Mouse (Mus musculus) retina, adult 2 months (tissue): ENCODE measurements around the gene Frmd4a.

Source experiments
- DNase-seq: peaks from one replicate; pipeline ENCODE4 v3.0.0-alpha.2; 2012; ENCODE audit warnings: low read depth, low spot score

Frmd4a gene

DNA sequence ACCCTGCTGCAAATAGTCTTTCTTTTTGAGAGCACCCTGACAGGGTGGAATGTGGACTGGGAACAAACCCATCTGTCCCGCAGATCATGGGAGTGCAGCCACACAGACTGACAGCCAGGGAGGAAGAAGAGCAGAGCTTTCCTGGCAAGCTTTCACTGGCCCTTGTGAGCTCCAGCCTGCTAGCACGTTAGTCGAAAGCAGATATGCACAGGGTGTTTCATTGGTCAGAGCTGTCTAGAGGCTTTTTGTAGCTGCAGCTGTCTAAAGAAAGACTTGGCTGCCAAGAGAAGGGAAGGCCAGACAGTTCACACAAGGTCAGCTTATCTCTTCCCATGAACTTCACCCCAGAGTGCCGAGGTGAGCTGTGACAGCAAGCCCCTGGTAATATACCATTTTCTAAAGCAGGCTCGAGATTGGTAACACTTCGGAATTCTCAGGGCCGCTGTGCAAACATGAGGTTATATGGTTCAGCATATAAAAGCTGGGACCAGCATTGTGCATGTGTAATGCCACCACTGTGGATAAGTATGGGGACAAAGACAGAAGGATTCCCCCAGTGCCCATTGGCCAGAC, 500.1 kb downstream of the Frmd4a start:
- no peak for DNase-seq

DNA sequence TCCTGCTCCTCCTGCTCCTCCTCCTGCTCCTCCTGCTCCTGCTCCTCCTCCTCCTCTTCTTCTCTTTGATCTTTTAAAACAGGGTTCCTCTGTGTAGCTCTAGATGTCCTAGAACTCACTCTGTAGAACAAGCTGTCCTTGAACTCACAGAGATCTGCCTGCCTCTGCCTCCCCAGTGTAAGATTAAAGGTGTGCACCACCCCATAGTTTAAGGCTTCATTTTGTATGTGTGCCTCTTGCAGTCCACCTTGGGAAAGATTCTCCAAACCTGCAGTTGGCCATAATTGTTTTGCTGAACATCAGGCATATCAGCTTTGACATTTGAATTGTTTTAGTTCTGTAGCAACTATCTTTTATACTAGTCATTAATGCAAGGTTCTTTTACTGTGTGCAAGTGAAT, 501.0 kb downstream of the Frmd4a start:
- DNase-seq = no peak

DNA sequence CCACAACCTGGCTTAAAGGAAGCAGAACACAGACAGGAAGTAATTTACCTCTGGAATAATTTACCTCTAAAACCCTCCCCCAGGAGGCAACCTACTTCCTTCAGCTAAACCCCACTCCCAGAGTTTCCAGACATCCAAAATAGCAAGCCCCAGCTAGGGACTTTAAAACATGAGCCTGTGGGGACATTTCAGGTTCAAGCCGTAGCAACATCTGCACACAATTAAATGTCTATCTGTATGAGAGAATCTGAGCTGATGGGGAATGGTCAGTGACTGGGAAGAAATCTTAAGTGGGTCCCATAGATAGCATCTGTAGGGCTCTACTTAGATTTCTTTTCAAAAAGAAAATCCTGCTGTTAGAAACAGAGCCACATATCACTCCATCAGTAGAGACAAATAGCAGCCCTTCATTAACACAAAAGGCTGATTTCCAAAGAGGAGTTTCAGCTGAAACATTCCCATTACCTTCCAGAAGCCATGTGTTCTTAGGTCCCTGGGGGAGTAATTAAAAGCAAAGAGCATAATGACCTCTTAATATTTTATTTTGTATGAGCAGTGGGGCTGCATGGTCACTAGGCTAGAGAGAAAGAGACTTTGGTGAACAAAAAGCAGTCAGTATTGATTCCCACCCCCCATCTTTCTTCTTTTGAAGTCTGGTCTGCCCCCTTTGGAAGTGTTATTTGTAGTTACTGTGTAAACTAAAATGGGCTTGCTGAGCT, 505.4 kb downstream of the Frmd4a start:
- DNase-seq = no peak

DNA sequence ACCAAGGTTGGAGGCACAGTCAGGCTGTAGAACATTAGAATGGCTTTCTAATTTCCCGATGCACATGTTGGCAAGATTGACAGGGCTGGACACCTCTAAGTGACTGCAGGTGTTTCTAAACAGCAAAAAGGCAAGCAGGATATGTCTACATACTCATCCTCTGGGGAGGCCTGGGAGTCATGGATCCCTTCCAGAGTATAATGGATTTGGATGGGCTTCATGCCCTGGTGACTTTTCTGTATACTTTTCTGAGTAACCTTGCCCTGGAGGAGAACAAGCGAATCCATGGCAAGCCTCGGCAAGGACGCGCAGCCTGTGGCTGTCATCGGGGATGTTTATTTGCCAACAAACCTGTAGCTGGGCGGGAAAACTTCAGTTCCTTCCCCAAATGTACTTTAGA, 509.6 kb downstream of the Frmd4a start:
- no peak for DNase-seq

DNA sequence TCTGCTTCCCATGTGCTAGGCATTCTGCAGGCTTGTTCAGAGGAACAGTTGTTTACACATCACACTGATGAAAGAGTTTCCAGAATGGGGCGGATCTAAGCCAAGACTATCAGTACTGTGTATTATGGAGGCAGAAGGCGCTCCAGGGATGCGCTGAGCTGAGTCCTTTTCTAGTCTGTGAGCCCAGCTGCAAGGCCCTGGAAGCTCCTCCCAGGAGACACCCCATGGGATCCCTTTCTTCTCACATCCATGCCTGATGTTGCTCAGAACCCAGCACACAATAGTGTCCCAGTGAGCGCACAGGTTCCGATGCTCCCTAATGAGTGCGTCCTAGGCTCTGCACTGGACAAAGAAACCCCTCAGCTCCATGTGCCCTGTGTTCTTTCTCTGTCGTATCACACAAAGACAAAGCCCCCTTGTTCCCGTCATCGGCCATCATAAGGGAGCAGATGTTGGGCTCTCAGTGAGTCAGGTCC, 511.8 kb downstream of the Frmd4a start:
- DNase-seq = no peak

DNA sequence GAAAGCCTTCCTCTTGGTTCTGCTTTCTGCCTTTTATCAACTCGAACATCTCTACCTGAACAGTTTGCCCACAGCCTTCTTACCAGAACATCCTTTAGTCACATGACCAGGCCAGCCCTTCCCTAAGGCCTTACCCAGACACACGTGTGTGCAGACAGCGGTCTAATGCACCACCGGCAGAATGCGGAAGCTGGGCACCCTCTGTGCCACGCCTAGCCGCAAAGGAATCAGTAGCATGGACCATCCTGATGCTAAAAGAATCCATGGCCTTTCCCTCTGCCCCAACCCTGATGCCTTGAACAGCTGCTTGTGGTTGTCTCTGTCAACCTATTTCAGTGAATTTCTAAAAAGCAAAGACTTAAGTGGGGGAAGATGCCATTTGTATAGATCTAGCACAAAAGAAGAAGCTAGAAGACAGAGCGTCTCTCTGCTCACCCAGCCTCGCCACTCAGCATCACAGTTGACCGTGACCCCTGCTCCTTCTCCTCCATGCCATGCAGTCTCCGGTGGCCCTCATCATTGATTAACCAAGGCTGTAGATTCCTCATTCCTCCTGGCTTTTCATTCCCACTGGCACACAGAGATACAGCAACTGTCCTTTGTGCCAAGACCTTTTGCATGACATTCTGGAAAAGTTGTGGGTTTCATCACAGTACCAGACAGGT, 514.1 kb downstream of the Frmd4a start:
- DNase-seq = no peak

DNA sequence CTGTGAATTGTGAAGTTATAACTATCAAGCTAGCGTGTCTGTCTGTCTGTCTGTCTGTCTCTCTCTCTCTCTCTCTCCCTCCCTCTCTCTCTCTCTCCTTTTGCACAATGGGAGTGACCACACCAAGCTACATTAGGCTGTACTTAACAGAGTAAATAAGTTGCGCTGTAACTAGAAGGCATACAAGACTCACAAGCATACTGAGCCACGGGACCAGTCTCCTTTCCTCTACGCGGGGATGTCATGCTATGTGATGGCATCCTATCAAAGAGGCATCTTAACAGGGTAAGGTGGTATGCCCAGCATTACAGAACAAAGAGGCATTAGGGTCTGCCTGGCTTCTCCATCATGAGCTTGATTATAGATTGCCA, 514.7 kb downstream of the Frmd4a start:
- no peak for DNase-seq

DNA sequence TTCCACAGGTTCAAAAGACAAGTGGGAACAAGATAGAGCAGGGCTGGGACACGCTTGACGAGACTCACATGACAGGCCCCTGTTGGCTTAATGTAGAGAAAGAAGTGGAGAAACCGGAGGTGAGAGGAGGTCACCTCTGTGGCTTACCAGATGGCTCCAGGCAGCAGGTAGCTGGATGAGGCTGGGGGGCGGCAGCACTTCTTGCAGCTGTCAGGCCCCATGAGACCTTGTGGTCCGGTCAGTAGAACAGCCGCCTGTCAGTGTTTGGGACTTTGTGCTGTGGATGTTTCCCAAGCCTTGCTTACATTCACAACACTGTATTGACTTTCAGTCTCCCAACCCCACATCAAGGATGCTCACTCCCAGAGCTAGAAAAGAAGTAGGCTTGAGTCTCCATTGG, 515.4 kb downstream of the Frmd4a start:
- DNase-seq = no peak

DNA sequence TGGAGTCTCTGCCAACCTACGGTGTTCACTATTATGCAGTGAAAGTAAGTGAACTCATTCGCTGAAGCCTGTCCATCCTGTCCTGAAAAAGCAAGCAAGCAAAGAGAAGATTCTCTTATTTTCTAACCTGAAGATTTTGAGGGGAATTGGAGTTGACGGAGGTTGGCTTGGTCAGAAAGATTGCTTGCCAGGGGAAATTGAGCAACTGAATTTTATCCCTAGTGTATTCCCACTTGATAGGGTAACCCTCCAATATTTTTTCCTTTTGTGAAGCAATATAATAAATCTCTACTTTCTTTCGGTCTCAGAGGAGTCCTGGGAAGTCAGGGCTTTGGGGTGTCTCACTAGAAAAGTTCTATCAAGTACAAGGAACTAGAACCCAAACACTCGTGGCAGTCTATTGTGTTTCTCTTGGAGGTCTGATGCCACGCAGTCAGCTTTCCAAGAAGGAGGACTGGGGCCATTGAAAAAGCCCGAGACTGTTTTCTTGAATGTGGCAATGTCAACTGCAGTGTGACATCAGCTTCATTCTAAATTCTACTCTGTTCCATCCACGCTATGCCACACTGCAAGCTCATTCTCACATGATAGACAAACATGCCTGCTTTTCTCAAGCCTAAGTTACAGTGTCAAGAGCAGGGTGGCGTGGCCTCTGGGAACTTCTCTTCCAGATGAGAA, 517.8 kb downstream of the Frmd4a start:
- no peak for DNase-seq

DNA sequence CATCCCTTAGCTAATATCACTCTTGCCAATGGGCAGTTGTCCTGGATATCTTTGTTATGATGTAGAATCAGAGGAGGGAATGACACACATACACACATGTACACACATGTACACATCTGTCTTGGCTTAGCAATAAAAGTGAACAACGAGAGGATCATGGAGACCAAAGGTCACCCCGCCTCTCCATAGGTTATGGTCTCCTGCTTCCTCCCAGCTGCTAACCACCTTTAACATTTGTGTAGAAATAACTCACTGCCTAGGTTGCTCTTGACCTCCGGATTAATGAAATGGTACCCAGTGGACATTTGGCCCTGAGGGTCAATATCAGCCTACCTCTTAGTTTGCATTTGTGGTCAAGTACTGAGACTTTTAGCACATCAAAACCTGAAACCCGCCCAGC, 523.8 kb downstream of the Frmd4a start:
- DNase-seq = no peak

DNA sequence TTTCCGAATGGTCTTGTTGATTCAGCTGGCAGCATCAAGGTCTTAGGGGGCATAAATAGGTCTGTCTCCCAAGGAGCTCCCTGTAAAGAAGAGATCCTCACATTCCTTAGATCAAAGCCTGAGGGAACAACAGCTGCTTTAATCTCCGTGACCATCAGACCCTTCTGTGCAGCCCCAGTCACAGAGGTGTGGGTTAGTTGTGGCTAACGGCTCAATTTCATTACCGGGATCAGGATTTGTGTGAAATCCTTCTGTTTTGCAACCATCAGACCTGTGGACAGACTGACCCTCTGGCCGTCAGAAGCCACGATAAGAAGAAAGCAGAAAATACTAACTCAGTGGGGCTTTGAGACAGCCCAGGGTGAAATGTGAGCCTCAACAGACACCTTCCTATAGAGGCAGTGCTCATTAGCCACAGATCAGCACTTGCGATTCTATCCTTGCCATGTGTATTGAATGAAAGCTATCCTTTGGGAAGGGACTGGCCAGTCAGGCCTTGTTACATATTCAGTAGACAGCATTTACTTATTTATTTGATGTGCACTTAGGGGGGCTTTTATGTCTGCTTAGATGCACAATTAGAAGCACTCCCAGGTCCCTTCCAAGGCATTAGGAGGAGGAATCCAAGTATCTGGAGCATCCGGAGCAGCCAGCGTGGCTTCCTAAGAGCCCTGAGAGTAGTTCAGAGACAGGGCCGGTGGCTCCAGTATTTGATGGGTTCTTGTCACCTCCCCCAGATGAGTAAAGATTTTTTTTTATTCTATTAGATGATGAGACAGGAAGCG, 524.5 kb downstream of the Frmd4a start:
- DNase-seq = no peak

DNA sequence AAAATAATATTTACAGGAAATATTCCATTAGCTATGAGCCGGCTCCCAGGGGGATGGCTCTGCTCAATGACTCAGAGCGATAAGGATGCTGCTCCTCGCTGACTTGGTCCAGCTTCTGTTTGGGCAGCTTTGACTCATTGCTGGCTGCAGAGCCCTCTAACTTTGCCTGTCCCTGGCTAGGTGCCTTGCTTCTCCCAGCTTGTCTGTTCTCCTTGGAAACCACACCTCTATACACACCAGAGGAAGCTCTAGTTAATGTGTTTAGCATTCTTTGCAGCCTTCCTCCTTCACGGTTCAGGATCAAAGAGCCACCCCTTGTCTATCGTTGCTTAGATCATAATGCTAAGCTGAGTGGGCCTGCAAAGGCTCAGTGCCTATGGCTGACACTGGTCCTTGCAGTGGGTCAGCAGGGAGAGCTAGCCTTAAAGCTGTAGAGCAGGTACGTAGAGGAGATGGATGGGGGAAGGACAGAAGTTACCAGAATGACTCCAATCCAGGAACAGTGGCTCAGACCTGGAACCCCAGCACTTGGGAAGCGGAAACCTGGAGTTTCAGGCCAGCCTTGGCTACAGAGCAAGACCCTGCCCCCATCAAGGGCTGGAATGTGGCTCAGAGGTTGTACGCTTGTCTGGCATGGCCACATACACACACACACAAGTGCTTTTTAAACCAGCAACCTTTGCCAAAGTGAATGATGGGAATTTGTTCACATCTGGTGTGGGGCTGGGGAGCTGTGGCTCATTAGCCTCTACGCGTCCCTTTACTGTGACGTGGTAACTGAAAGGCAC, 525.3 kb downstream of the Frmd4a start:
- DNase-seq = no peak

DNA sequence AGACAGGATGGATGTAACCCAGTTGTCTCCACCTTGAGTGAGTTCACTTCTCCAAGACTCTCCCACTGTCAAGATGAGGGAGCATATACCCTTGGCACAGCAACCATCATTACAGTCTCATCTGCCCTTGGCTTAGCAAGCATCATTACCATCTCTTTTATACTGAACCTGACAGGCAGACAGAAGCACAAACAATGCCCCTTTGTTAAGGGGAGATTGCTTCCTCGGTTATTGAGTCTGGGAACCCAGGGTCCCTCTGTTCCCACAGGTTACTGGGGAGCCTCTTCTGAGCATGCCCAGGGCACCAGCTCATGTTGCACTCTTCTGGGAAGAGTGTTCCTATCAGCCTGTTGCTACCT, 525.9 kb downstream of the Frmd4a start:
- DNase-seq = no peak

DNA sequence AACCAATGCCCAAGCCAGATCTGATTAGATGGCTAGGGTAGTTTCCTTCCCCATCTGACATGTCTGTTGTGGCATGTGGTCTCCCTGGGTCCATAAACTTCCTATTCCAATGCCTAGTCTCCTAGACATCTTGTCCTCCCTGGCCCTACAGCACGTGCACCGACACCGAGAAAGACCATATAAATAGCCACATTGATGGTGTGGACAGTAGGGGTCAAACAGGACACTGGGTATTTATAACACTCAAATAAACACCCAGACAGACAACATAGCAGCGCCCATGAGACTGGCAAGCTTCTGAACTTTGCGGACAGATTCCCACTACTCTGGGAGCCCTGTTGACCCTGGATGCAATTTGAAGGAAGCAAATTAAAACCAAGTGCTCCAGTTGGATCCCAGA, 526.8 kb downstream of the Frmd4a start:
- no peak for DNase-seq

DNA sequence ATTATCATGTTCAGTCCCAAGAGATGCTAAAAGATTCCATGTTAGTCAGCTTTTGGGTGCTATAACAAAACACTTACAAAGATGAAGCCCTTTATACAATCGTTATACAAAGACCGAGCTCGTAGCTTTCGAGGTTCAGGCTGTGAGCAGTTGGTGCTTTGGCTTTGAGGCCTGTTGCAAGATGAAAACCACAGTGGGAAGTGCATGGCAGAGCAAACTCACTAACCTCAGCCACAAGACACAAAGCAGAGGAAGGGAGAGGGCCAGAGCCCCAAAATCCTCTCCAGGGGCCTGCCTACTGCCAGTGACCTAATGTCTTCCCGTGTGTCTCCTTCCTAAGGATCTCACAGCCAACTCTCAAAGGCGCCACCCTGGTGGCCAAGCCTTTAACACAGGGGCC, 527.7 kb downstream of the Frmd4a start:
- DNase-seq = no peak

DNA sequence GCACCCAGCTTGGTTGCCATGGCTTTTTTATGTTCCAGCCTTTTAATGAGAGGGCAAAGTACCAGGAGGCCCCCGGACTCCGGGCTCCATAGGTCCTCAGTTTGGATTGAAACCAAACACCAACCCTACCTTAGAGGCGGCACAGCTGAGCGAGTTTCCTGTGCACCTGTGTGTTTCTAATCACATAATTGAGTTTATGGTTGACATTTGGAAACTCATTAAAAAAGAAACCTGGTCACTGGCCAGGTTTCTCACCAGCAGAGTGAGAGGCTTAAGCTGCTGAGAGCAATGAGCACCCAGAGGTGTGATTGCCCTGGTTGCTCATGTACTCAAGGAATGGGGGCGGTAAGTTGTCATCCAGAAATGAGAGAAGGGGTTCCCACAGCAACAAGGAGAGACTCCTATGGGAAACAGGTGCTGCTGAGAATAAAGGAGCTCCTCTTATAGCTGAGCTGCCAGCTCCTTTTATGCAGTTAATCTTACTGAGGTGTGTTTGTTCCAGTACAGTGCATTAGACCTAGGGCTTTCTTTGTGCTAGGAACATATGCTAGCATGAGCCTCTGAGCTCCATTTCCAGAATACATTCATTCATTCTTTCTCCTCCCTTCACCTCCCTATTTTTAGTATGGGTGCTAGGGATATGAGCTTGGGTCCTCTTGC, 529.6 kb downstream of the Frmd4a start:
- no peak for DNase-seq

DNA sequence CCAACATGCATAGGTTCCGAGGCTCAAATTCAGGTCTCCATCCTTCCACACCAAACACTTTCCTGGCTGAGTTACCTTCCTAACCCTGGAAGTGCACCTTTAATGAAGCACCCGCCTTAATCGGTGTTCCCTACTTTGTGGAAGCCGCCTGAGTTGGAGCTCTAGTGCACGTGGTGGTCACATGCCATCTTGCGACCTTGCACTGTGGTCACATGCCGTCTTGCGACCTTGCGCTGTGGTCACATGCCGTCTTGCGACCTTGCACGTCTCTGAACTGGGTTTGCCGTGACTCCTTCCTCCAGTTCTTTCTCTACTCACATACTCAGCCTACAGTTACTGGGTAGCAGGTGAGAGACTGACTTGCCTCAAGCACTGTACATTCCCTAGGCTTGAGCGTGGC, 531.8 kb downstream of the Frmd4a start:
- no peak for DNase-seq

DNA sequence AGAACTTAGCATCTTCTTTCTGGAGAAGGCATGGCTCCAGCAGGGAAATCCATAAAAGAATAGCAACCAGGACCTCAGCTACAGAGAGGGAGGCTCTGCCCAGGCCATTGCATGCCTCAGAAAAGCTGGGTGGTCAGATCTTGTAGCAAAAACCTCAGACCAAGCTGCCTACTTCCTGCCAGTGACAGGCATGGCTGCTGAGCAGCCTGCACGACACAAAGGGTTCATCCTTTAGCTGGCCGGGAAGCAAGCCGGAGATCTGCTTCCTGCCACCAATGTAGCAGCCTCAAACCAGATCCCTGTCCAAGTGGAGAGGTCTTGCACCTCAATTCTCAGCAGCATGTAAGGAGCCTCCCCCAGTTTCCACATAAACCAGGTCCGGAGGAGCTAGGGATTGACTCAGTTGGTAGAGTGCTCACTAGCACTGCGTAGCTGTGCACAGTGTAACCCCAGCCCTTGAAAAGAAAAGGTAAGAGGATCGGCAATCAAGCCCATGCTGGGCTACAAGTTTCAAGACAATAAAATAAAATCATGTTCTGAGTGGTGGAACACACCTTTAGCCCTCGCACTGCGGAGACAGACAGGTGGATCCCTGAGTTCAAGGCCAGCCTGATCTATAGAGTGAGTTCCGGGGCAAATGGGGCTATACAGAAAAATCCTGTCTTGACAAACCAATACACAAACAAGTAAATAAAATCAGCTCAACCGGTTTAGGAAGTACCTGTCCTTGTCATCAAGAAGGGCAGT, 532.7 kb downstream of the Frmd4a start:
- no peak for DNase-seq

DNA sequence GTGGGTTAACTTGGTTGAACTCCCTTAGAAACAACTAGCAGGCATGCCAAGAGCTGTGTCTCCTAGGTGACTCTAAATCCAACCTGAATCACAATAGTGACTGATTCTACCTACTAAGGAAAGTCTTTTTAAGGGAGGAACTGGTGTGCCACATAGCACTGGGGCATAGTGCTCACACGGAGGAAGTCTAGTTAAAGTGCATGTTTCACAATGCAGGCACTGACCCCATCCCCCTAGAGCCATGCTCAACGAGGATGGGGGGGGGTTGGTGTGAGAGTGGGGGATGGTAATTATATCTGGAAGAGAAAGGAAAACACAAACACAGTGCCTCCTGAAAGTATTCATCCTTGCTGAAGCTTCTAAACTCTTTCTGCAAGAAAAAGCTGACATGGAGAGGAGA, 533.9 kb downstream of the Frmd4a start:
- DNase-seq = no peak

DNA sequence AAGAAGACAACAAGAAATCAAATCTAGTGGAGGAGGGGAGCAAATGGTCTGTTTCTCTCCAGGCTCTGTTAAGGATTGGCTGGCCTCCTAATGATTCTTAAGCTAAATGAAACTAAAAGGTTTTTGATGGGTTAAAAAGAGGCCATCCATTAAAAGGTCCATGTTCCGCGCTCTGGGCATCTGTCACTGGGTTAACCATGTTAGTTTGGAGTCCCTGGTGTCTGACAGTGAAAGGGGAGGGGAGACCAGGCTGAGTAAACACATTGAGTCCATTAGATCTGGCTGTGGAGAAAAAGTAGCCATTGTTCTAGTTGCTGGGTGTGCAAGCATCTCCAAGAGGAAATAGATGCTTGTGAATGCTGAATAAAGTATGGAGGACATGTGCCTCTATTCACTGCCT, 534.3 kb downstream of the Frmd4a start:
- DNase-seq = no peak
